Mouse (Mus musculus): ENCODE data around the gene Map3k11. TPM values are rescaled to one million over a fixed set of nuclear protein-coding genes. Genes with fewer than 3 reads are reported as not detected.

Map3k11 gene
- total and polyA plus RNA-seq, 3 experiments: 22.5 to 38.3 TPM; not detected in 1

DNA sequence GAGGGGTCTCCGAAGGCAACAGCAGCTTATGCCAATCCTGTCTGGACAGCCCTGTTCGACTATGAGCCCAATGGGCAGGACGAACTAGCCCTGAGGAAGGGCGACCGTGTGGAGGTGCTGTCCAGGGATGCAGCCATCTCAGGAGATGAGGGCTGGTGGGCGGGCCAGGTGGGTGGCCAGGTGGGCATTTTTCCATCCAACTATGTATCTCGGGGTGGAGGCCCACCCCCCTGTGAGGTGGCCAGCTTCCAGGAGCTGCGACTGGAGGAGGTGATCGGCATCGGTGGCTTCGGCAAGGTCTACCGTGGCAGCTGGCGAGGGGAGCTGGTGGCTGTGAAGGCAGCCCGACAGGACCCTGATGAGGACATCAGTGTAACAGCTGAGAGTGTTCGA lies 1.8 kb downstream of the Map3k11 start:
- DNase-seq (ENCODE audit: low read depth, low spot score): no peak
- TF ChIP-seq CTCF (IDR thresholded peaks at IDR 0.05 in 2 of 3, conservative IDR thresholded peaks at IDR 0.05 in 1 of 3; ENCODE audit: control insufficient read depth in 1 of 3, insufficient read depth in 1 of 3, low read depth in 2 of 3, low read length in 3 of 3, poor library complexity in 1 of 3, severe bottlenecking in 1 of 3) (no peak), SMC3 (IDR thresholded peaks at IDR 0.05; ENCODE audit: low read depth, low read length) (no peak), UBTF (IDR thresholded peaks at IDR 0.05; ENCODE audit: borderline replicate concordance, insufficient read depth, low read depth, low read length) (no peak), CHD1 (IDR thresholded peaks at IDR 0.05; ENCODE audit: low read depth, low read length) (no peak), ELF1 (IDR thresholded peaks at IDR 0.05; ENCODE audit: low read depth, low read length) (no peak), TCF12 (IDR thresholded peaks at IDR 0.05; ENCODE audit: low read depth, low read length) (no peak), NRF1 (IDR thresholded peaks at IDR 0.05; ENCODE audit: insufficient read depth, low read depth, low read length, poor library complexity, severe bottlenecking) (no peak), MAZ (IDR thresholded peaks at IDR 0.05; ENCODE audit: low read depth, low read length) (no peak)
- H3K4me3 ChIP-seq (ENCODE audit: control insufficient read depth in 1 of 2, insufficient read depth in 1 of 2, low read depth in 2 of 2, low read length in 2 of 2): peak overlapping the region; percentile 89 to 99
- no peaks in the 10 kb centered on the region for H3K9me3 ChIP-seq (replicated peaks; ENCODE audit: insufficient read depth, low read length)
- peaks cover 0 to 9% of the 10 kb centered on the region in 2 experiments; a peak in 2 of 4 replicates for H3K36me3 ChIP-seq (ENCODE audit: control insufficient read depth in 1 of 2, insufficient read depth in 2 of 2, low read length in 2 of 2)
- peak overlapping the region; percentile 91 for H3K9ac ChIP-seq (ENCODE audit: control insufficient read depth, low read depth, low read length, poor library complexity, severe bottlenecking)
- H3K79me2 ChIP-seq (ENCODE audit: control insufficient read depth, insufficient read depth, low read length, poor library complexity): peaks cover 44% of the 10 kb centered on the region
- H3K27ac ChIP-seq (ENCODE audit: control insufficient read depth, low read depth, low read length): no peak overlapping the region
- H3K4me1 ChIP-seq (ENCODE audit: control insufficient read depth in 1 of 2, insufficient read depth in 2 of 2, low read length in 2 of 2): peaks cover 2 to 24% of the 10 kb centered on the region in 2 experiments; a peak in 3 of 4 replicates
- H3K27me3 ChIP-seq (ENCODE audit: control insufficient read depth in 1 of 2, insufficient read depth in 2 of 2, low read length in 2 of 2): no peaks in the 10 kb centered on the region

DNA sequence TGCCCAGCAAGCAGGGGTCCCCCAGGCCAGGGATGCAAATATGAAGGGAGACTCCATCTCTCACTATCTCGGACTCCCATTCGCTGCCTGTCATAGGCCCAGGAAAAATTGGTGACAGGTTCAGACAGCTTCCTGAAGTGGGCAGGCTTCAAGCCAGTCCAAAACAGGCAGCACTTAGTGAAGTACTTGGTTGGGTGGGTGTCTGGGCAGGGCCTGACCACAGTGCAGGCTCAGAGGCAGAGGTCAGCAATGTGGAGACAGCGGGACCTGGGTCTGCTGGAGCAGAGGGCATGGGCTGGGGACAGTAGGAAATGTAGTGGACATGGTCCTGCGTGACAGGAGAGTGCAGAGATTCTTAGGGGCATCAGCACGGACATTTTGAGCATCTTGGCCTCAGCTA lies 3.1 kb downstream of the Map3k11 start:
- TF ChIP-seq POLR2AphosphoS5 (IDR thresholded peaks at IDR 0.05; ENCODE audit: borderline replicate concordance, low read depth, low read length): no peak
- TF ChIP-seq ZC3H11A (IDR thresholded peaks at IDR 0.05; ENCODE audit: low read depth, low read length): no peak
- no peak for TF ChIP-seq ETS1 (IDR thresholded peaks at IDR 0.05; ENCODE audit: low read depth, low read length)
- TF ChIP-seq GATA1 (IDR thresholded peaks at IDR 0.05; ENCODE audit: low read depth, low read length): no peak
- TF ChIP-seq EP300 (IDR thresholded peaks at IDR 0.05; ENCODE audit: low read depth in 1 of 2, low read length in 2 of 2): no peak
- no peak for TF ChIP-seq POLR2A (IDR thresholded peaks at IDR 0.05; ENCODE audit: control insufficient read depth in 1 of 2, insufficient read depth in 1 of 2, low read depth in 1 of 2, low read length in 2 of 2, poor library complexity in 1 of 2)
- no peak for TF ChIP-seq UBTF (IDR thresholded peaks at IDR 0.05; ENCODE audit: borderline replicate concordance, insufficient read depth, low read depth, low read length)
- no peak for TF ChIP-seq SMC3 (IDR thresholded peaks at IDR 0.05; ENCODE audit: low read depth, low read length)
- no peak for TF ChIP-seq ZKSCAN1 (IDR thresholded peaks at IDR 0.05; ENCODE audit: low read depth, low read length)
- TF ChIP-seq NELFE (IDR thresholded peaks at IDR 0.05; ENCODE audit: low read depth, low read length): no peak
- no peak for TF ChIP-seq CTCF (IDR thresholded peaks at IDR 0.05 in 2 of 3, conservative IDR thresholded peaks at IDR 0.05 in 1 of 3; ENCODE audit: control insufficient read depth in 1 of 3, insufficient read depth in 1 of 3, low read depth in 2 of 3, low read length in 3 of 3, poor library complexity in 1 of 3, severe bottlenecking in 1 of 3)
- no peak for TF ChIP-seq MXI1 (IDR thresholded peaks at IDR 0.05; ENCODE audit: low read depth, low read length)
- TF ChIP-seq TAL1 (IDR thresholded peaks at IDR 0.05; ENCODE audit: low read length): no peak
- no peak for TF ChIP-seq MAZ (IDR thresholded peaks at IDR 0.05; ENCODE audit: low read depth, low read length)
- TF ChIP-seq KAT2A (conservative IDR thresholded peaks at IDR 0.05; ENCODE audit: low read depth, low read length): no peak
- H3K4me1 ChIP-seq (ENCODE audit: control insufficient read depth in 1 of 2, insufficient read depth in 2 of 2, low read length in 2 of 2): peaks cover 2 to 24% of the 10 kb centered on the region in 2 experiments; a peak in 3 of 4 replicates
- H3K27me3 ChIP-seq (ENCODE audit: control insufficient read depth in 1 of 2, insufficient read depth in 2 of 2, low read length in 2 of 2): no peaks in the 10 kb centered on the region
- H3K4me3 ChIP-seq (ENCODE audit: control insufficient read depth in 1 of 2, insufficient read depth in 1 of 2, low read depth in 2 of 2, low read length in 2 of 2): no peak overlapping the region
- H3K36me3 ChIP-seq (ENCODE audit: control insufficient read depth in 1 of 2, insufficient read depth in 2 of 2, low read length in 2 of 2): peaks cover 0 to 9% of the 10 kb centered on the region in 2 experiments; a peak in 1 of 4 replicates
- H3K79me2 ChIP-seq (ENCODE audit: control insufficient read depth, insufficient read depth, low read length, poor library complexity): peaks cover 44% of the 10 kb centered on the region
- H3K9ac ChIP-seq (ENCODE audit: control insufficient read depth, low read depth, low read length, poor library complexity, severe bottlenecking): peak overlapping the region; percentile 21; the same call in 1 of the 2 replicates
- H3K9me3 ChIP-seq (replicated peaks; ENCODE audit: insufficient read depth, low read length): no peaks in the 10 kb centered on the region
- no peak for DNase-seq (ENCODE audit: low read depth, low spot score)
- H3K27ac ChIP-seq (ENCODE audit: control insufficient read depth, low read depth, low read length): no peak overlapping the region
